Mouse (Mus musculus) CD8-positive naive resting alpha-beta T cell, adult 2 months (primary cell): ENCODE measurements at regions not wholly inside any gene's neighbourhood (a gene's known extent, or its start where the extent isn't known, plus 50 kb on each side); places are given as distances from the start of the nearest gene placed in this dataset.

Experiments used
- DNase-seq, 2 experiments: peaks; one replicate each; pipeline ENCODE4 v3.0.0; 2022; ENCODE audit warnings: low read depth in 2 of 2, low spot score in 2 of 2

- no peak for DNase-seq
Observed at GRCm38 (mm10) chr9:69705942-69706341, 54.8 kb downstream of the Foxb1 start.

GRCm38 (mm10) chr9:69705071-69705470 lies 55.7 kb downstream of the Foxb1 start:
- no peak for DNase-seq

GRCm38 (mm10) chr9:69703731-69704130 lies 57.0 kb downstream of the Foxb1 start:
- no peak for DNase-seq

- no peak for DNase-seq
Observed at GRCm38 (mm10) chr9:69702156-69702928, 58.4 kb downstream of the Foxb1 start.

GRCm38 (mm10) chr9:69700696-69701095 lies 60.0 kb downstream of the Foxb1 start:
- no peak for DNase-seq

GRCm38 (mm10) chr9:69691756-69692155 lies 69.0 kb downstream of the Foxb1 start:
- no peak for DNase-seq

GRCm38 (mm10) chr9:69687349-69688123 lies 73.2 kb downstream of the Foxb1 start:
- DNase-seq, result no peak

- DNase-seq, result no peak
Observed at GRCm38 (mm10) chr9:69686766-69687165, 74.0 kb downstream of the Foxb1 start.

GRCm38 (mm10) chr9:69685630-69686029 lies 75.1 kb downstream of the Foxb1 start:
- no peak for DNase-seq

- no peak for DNase-seq
Observed at GRCm38 (mm10) chr9:69681372-69682213, 79.1 kb downstream of the Foxb1 start.

- DNase-seq, result no peak
Observed at GRCm38 (mm10) chr9:69678634-69679033, 82.1 kb downstream of the Foxb1 start.

GRCm38 (mm10) chr9:69673463-69674105 lies 87.2 kb downstream of the Foxb1 start:
- no peak for DNase-seq

- no peak for DNase-seq
Observed at GRCm38 (mm10) chr9:69672657-69673462, 87.9 kb downstream of the Foxb1 start.

- DNase-seq, result no peak
Observed at GRCm38 (mm10) chr9:69671199-69671598, 89.5 kb downstream of the Foxb1 start.

GRCm38 (mm10) chr9:69670551-69671044 lies 90.1 kb downstream of the Foxb1 start:
- DNase-seq, result no peak

- no peak for DNase-seq
Observed at GRCm38 (mm10) chr9:69669611-69670550, 90.9 kb downstream of the Foxb1 start.

- peak in 1 of 2 experiments; percentile 2 for DNase-seq
Observed at GRCm38 (mm10) chr9:69668475-69669090, 92.2 kb downstream of the Foxb1 start.

- DNase-seq, result no peak
Observed at GRCm38 (mm10) chr9:69667064-69667533, 93.6 kb downstream of the Foxb1 start.
